Comparison of ENCODE assay signal across 26 mouse cellular contexts in genomic region chr4:106542211-106542610, GRCm38 (mm10). TPM values are rescaled to one million over a fixed set of nuclear protein-coding genes. Genes with fewer than 3 reads are reported as not detected.
"Had no signal": no experiment of that assay in that cellular context is flagged by ENCODE, and none has a peak within 500 bp of the region (broad histone marks: within the 10 kb centered on the region; RNA-seq: fewer than 3 reads in every experiment).

No protein-coding gene starts in this region.

- H3K4me3 ChIP-seq: hindbrain, embryonic 15.5 days; limb, embryonic 10.5 days; limb, embryonic 13.5 days; liver, embryonic 13.5 days; midbrain, embryonic 13.5 days had no signal

- ATAC-seq: intestine, postnatal 0 days; lung, postnatal 0 days; midbrain, embryonic 13.5 days had no signal

- H3K9ac ChIP-seq: hindbrain, embryonic 15.5 days; limb, embryonic 13.5 days; liver, embryonic 13.5 days; lung, embryonic 14.5 days; midbrain, embryonic 13.5 days had no signal

- H3K4me1 ChIP-seq: hindbrain, embryonic 15.5 days; limb, embryonic 13.5 days; liver, embryonic 13.5 days; midbrain, embryonic 13.5 days had no signal

- H3K27me3 ChIP-seq: hindbrain, embryonic 15.5 days; limb, embryonic 13.5 days; liver, embryonic 13.5 days; midbrain, embryonic 13.5 days had no signal

- DNase-seq: liver; liver, embryonic 13.5 days; lung, embryonic 14.5 days; right cerebral cortex, adult 18-20 months; right cerebral cortex, postnatal 14 days; right cerebral cortex, postnatal 4 days; thymus, adult 2 months; thymus, postnatal 14 days; thymus, postnatal 4 days had no signal

- H3K4me2 ChIP-seq: hindbrain, embryonic 15.5 days; limb, embryonic 13.5 days; liver, embryonic 13.5 days; lung, embryonic 14.5 days; midbrain, embryonic 13.5 days had no signal

- H3K27ac ChIP-seq: hindbrain, embryonic 15.5 days; limb, embryonic 10.5 days; limb, embryonic 13.5 days; liver, embryonic 13.5 days; macrophage; midbrain, embryonic 13.5 days; stomach, postnatal 0 days had no signal

- H3K36me3 ChIP-seq: hindbrain, embryonic 15.5 days; limb, embryonic 10.5 days; limb, embryonic 13.5 days; liver, embryonic 13.5 days; midbrain, embryonic 13.5 days had no signal

- H3K9me3 ChIP-seq: hindbrain, embryonic 15.5 days; limb, embryonic 10.5 days; limb, embryonic 13.5 days; liver, embryonic 13.5 days; midbrain, embryonic 13.5 days had no signal

RNA-seq across cellular contexts. Expression of gene Bsnd, which starts 50.1 kb away (rescaled TPM):
- total RNA-seq: layer of hippocampus, adult 18-20 months; left cerebral cortex, postnatal 25 days; megakaryocyte, adult 5-6 weeks; midbrain, postnatal 0 days had no signal
- polyA plus RNA-seq: intestine, embryonic 14.5 days; intestine, postnatal 0 days; limb, embryonic 10.5 days; limb, embryonic 13.5 days; liver, embryonic 13.5 days; liver, embryonic 16.5 days; lung, embryonic 14.5 days; lung, postnatal 0 days; macrophage; midbrain, embryonic 13.5 days; midbrain, postnatal 0 days; neural tube, embryonic 11.5 days; neural tube, embryonic 14.5 days; stomach, embryonic 14.5 days had no signal
